Mouse (Mus musculus) lung, postnatal 0 days (tissue): ENCODE measurements around the gene Klhl25.
"Not testable (repeated sequence)": the region's sequence is repeated elsewhere in the genome, so short reads cannot be mapped to it uniquely, and the experiment has no call there.

ENCODE experiments used
- CTCF ChIP-seq: IDR thresholded peaks from 2 replicates; pipeline ENCODE4 v1.5.1; 2016; ENCODE audit warnings: antibody characterized with exemption, mild to moderate bottlenecking
- EP300 ChIP-seq: IDR thresholded peaks from 2 replicates; pipeline ENCODE4 v1.6.1; 2016; ENCODE audit warnings: antibody characterized with exemption, mild to moderate bottlenecking, control low read depth

GRCm38 (mm10) chr7:75863248-75863911, 15.3 kb downstream of the Klhl25 start:
- not testable (repeated sequence) for TF ChIP-seq CTCF, EP300
